Mouse (Mus musculus): ENCODE measurements around the gene Cd81. TPM values are rescaled to one million over a fixed set of nuclear protein-coding genes. Genes with fewer than 3 reads are reported as not detected.
A peak's percentile ranks its signal among the peaks of the same experiment; 100 is the strongest.

Gene Cd81
- polyA plus RNA-seq, 1 experiment from 2014 or later = 461 TPM

- 86% methylated on average over 5 of the region's 5 CpGs for WGBS
- no peak overlapping the region for H3K4me2 ChIP-seq (ENCODE audit: low read depth, low read length)
- no peak overlapping the region for H3K4me3 ChIP-seq (ENCODE audit: low read depth, low read length)
- ATAC-seq (ENCODE audit: low read depth) = no peak
- H3K9me3 ChIP-seq (ENCODE audit: control insufficient read depth, low read length) = no peaks in the 10 kb centered on the region
- no peaks in the 10 kb centered on the region for H3K27me3 ChIP-seq (ENCODE audit: control insufficient read depth, insufficient read depth, low read length)
- H3K36me3 ChIP-seq (ENCODE audit: control insufficient read depth, insufficient read depth, low read length) = peaks cover 8% of the 10 kb centered on the region
- no peak overlapping the region for H3K9ac ChIP-seq (replicated peaks; ENCODE audit: low read depth, low read length)
- H3K27ac ChIP-seq (ENCODE audit: low read depth, low read length) = peak overlapping the region; percentile 35; the same call in 1 of the 2 replicates
- peaks cover 35% of the 10 kb centered on the region for H3K4me1 ChIP-seq (ENCODE audit: control insufficient read depth, insufficient read depth, low read length)
These were observed 5.7 kb downstream of the Cd81 start for GRCm38 (mm10) chr7:143058221-143058697.

GRCm38 (mm10) chr7:143059202-143059870, 6.8 kb downstream of the Cd81 start:
- H3K27ac ChIP-seq (ENCODE audit: low read depth, low read length) = 0 out of 2 replicates have a peak overlapping the region, but pooled peaks have one; percentile 39
- H3K4me1 ChIP-seq (ENCODE audit: control insufficient read depth, insufficient read depth, low read length) = peaks cover 28% of the 10 kb centered on the region
- no peaks in the 10 kb centered on the region for H3K9me3 ChIP-seq (ENCODE audit: control insufficient read depth, low read length)
- WGBS = 82% methylated on average over 5 of the region's 5 CpGs
- H3K4me2 ChIP-seq (ENCODE audit: low read depth, low read length) = no peak overlapping the region
- no peak for ATAC-seq (ENCODE audit: low read depth)
- H3K9ac ChIP-seq (replicated peaks; ENCODE audit: low read depth, low read length) = no peak overlapping the region
- H3K27me3 ChIP-seq (ENCODE audit: control insufficient read depth, insufficient read depth, low read length) = no peaks in the 10 kb centered on the region
- no peak overlapping the region for H3K4me3 ChIP-seq (ENCODE audit: low read depth, low read length)
- H3K36me3 ChIP-seq (ENCODE audit: control insufficient read depth, insufficient read depth, low read length) = peaks cover 13% of the 10 kb centered on the region

DNA sequence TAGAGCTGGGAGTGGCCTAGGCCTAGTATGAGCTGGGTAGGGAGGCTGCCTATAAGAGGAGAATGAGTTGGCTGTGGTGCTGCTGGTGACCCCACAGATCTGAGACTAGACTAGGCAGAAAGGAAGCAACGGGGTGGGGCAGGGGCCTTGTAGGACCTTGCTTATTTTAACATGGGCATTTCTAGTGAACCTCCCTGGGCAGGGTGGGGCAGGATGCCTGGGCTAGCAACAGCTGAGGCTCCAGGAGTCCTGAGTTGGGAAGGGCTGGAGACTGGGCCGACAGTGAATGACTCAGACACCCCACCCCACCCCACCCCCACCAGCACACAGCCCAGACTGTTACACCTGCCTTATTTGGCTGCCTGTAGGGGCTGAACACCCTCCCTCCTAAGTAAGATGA, 10.2 kb downstream of the Cd81 start:
- H3K27ac ChIP-seq (ENCODE audit: low read depth, low read length) = no peak overlapping the region
- no peaks in the 10 kb centered on the region for H3K9me3 ChIP-seq (ENCODE audit: control insufficient read depth, low read length)
- H3K36me3 ChIP-seq (ENCODE audit: control insufficient read depth, insufficient read depth, low read length) = peaks cover 33% of the 10 kb centered on the region
- H3K4me1 ChIP-seq (ENCODE audit: control insufficient read depth, insufficient read depth, low read length) = peaks cover 12% of the 10 kb centered on the region
- H3K9ac ChIP-seq (replicated peaks; ENCODE audit: low read depth, low read length) = no peak overlapping the region
- H3K4me2 ChIP-seq (ENCODE audit: low read depth, low read length) = no peak overlapping the region
- H3K27me3 ChIP-seq (ENCODE audit: control insufficient read depth, insufficient read depth, low read length) = no peaks in the 10 kb centered on the region
- 91% methylated on average over 2 of the region's 2 CpGs for WGBS
- H3K4me3 ChIP-seq (ENCODE audit: low read depth, low read length) = no peak overlapping the region
- no peak for ATAC-seq (ENCODE audit: low read depth)

DNA sequence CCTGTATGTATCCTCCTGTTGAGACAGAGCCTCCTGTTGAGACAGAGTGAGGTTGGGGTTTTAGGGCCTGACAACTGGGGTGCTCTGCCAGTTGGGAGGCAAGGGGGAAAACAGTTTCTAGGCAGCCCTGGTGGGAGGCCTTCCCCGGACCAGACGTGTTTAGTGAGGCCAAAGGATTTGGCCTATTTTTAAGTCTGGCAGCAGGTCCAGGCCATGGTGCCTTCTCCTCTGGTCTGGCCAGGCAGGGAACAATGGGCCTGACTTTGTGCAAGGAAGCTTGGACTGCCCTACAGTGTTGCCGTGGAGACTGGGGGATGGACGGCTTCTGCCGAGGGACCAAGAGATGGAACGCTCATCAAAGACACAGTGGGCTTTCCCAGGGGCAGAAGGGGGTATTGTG, 11.7 kb downstream of the Cd81 start:
- no peak overlapping the region for H3K4me2 ChIP-seq (ENCODE audit: low read depth, low read length)
- ATAC-seq (ENCODE audit: low read depth) = no peak
- 27% methylated on average over 6 of the region's 6 CpGs for WGBS
- no peaks in the 10 kb centered on the region for H3K9me3 ChIP-seq (ENCODE audit: control insufficient read depth, low read length)
- H3K4me3 ChIP-seq (ENCODE audit: low read depth, low read length) = no peak overlapping the region
- no peak overlapping the region for H3K9ac ChIP-seq (replicated peaks; ENCODE audit: low read depth, low read length)
- H3K27ac ChIP-seq (ENCODE audit: low read depth, low read length) = no peak overlapping the region
- no peaks in the 10 kb centered on the region for H3K27me3 ChIP-seq (ENCODE audit: control insufficient read depth, insufficient read depth, low read length)
- H3K36me3 ChIP-seq (ENCODE audit: control insufficient read depth, insufficient read depth, low read length) = peaks cover 33% of the 10 kb centered on the region
- peaks cover 11% of the 10 kb centered on the region; the same call in 1 of the 2 replicates for H3K4me1 ChIP-seq (ENCODE audit: control insufficient read depth, insufficient read depth, low read length)

GRCm38 (mm10) chr7:143065692-143066091, 13.2 kb downstream of the Cd81 start:
- H3K9ac ChIP-seq (replicated peaks; ENCODE audit: low read depth, low read length) = no peak overlapping the region
- peaks cover 19% of the 10 kb centered on the region for H3K4me1 ChIP-seq (ENCODE audit: control insufficient read depth, insufficient read depth, low read length)
- H3K27ac ChIP-seq (ENCODE audit: low read depth, low read length) = no peak overlapping the region
- 91% methylated on average over 2 of the region's 2 CpGs for WGBS
- no peak for ATAC-seq (ENCODE audit: low read depth)
- no peak overlapping the region for H3K4me2 ChIP-seq (ENCODE audit: low read depth, low read length)
- H3K36me3 ChIP-seq (ENCODE audit: control insufficient read depth, insufficient read depth, low read length) = peaks cover 33% of the 10 kb centered on the region
- no peaks in the 10 kb centered on the region for H3K9me3 ChIP-seq (ENCODE audit: control insufficient read depth, low read length)
- H3K4me3 ChIP-seq (ENCODE audit: low read depth, low read length) = no peak overlapping the region
- H3K27me3 ChIP-seq (ENCODE audit: control insufficient read depth, insufficient read depth, low read length) = peaks cover 2% of the 10 kb centered on the region; the same call in 1 of the 2 replicates

DNA sequence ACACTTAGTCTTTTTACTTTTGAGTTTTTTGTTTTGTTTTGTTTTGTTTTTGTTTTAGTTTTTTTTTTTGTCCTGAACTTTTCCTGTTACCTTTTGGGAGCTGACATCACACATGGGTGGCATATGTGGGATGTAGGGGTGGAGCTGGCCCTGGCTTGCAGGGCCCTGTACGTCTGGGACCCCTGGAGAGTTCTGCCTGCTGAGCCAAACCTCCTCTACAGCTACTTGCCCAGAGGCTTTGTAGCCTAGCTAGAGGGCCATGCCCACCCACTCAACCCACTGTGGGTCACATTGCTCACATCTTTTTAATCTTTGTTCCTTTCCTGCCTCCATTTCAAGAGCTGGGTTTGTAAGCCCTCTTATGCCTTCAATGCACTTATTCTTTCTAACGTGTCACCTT, 14.9 kb downstream of the Cd81 start:
- H3K4me1 ChIP-seq (ENCODE audit: control insufficient read depth, insufficient read depth, low read length) = peaks cover 23% of the 10 kb centered on the region
- H3K4me3 ChIP-seq (ENCODE audit: low read depth, low read length) = no peak overlapping the region
- peaks cover 32% of the 10 kb centered on the region for H3K36me3 ChIP-seq (ENCODE audit: control insufficient read depth, insufficient read depth, low read length)
- no peak for ATAC-seq (ENCODE audit: low read depth)
- no peaks in the 10 kb centered on the region for H3K9me3 ChIP-seq (ENCODE audit: control insufficient read depth, low read length)
- peaks cover 2% of the 10 kb centered on the region; the same call in 1 of the 2 replicates for H3K27me3 ChIP-seq (ENCODE audit: control insufficient read depth, insufficient read depth, low read length)
- peak overlapping the region; percentile 52; the same call in 1 of the 2 replicates for H3K4me2 ChIP-seq (ENCODE audit: low read depth, low read length)
- peak overlapping the region; percentile 96; the same call in 1 of the 2 replicates for H3K27ac ChIP-seq (ENCODE audit: low read depth, low read length)
- no peak overlapping the region for H3K9ac ChIP-seq (replicated peaks; ENCODE audit: low read depth, low read length)
- WGBS = 40% methylated on average over 2 of the region's 2 CpGs

DNA sequence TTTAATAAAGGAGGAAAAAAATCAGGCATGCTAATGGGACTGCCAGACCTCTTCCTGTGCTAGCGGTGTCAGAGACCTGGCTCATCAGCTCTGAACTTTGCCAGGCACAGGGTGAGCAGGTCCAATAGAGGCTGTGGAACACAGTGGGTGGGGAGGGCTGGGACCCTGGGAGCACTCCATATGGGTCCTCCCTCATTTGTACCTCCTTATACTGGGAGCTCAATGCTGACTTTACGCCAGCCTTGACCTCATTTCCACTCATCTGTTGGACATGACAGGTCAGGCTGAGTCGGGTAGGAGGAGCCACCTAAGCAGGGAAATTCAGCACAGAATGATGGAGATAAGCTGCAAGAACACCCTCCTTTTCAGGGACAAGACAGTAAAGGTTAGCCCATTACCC, 15.4 kb downstream of the Cd81 start:
- Histone ChIP-seq H3K27me3 (ENCODE audit: control insufficient read depth, insufficient read depth, low read length) (peaks cover 2% of the 10 kb centered on the region; the same call in 1 of the 2 replicates), H3K9me3 (ENCODE audit: control insufficient read depth, low read length) (no peaks in the 10 kb centered on the region), H3K9ac (replicated peaks; ENCODE audit: low read depth, low read length) (peak overlapping the region; percentile 72), H3K36me3 (ENCODE audit: control insufficient read depth, insufficient read depth, low read length) (peaks cover 27% of the 10 kb centered on the region), H3K4me1 (ENCODE audit: control insufficient read depth, insufficient read depth, low read length) (peaks cover 23% of the 10 kb centered on the region), H3K27ac (ENCODE audit: low read depth, low read length) (peak overlapping the region; percentile 96), H3K4me2 (ENCODE audit: low read depth, low read length) (peak overlapping the region; percentile 52), H3K4me3 (ENCODE audit: low read depth, low read length) (peak overlapping the region; percentile 54; the same call in 1 of the 2 replicates)
- 71% methylated on average over 3 of the region's 3 CpGs for WGBS
- ATAC-seq (ENCODE audit: low read depth) = no peak

DNA sequence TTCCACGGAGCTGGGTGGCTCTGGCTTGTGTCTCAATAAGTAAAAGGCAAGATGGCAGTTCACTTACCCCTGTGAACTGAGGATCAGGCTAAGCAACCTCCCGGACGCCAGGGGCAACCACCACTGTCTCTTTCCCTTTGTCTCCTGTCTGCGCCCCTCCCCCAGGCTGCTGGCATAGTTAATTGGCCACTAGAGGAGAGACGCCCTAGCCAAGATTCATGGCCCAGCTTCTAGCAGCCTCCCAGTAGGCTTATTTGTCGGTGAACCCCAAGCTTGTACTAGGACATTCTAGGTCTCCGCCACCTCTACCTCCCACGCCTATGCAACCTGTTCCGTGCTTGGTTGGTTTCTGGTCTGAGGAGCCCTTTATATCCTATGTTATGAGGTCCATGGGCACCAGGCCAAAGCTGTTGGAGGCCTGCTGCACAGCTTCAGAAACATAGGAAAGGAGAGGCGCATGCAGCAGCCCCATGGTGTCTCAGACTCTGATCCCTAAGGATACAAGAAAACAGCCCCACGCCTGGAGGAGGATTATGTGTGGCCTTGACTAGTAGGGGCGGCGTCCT, 15.9 kb downstream of the Cd81 start:
- 31% methylated on average over 13 of the region's 13 CpGs for WGBS
- Histone ChIP-seq H3K27ac (ENCODE audit: low read depth, low read length) (peak overlapping the region; percentile 96), H3K36me3 (ENCODE audit: control insufficient read depth, insufficient read depth, low read length) (peaks cover 24% of the 10 kb centered on the region), H3K9me3 (ENCODE audit: control insufficient read depth, low read length) (no peaks in the 10 kb centered on the region), H3K4me2 (ENCODE audit: low read depth, low read length) (peak overlapping the region; percentile 52), H3K9ac (replicated peaks; ENCODE audit: low read depth, low read length) (peak overlapping the region; percentile 72), H3K4me1 (ENCODE audit: control insufficient read depth, insufficient read depth, low read length) (peaks cover 23% of the 10 kb centered on the region), H3K4me3 (ENCODE audit: low read depth, low read length) (peak overlapping the region; percentile 54), H3K27me3 (ENCODE audit: control insufficient read depth, insufficient read depth, low read length) (peaks cover 2% of the 10 kb centered on the region; the same call in 1 of the 2 replicates)
- no peak; the same call in 1 of the 2 replicates for ATAC-seq (ENCODE audit: low read depth)
